Mouse (Mus musculus) MEL (cell line): ENCODE results near the gene Odc1.

Experiments used
- BHLHE40 ChIP-seq: IDR thresholded peaks from 2 replicates; pipeline ENCODE4 v1.6.1; 2012; ENCODE audit warnings: low read depth, mild to moderate bottlenecking, inconsistent platforms, low read length, improper control_type of control experiment, borderline replicate concordance
- CTCF ChIP-seq, 3 experiments: IDR thresholded peaks in 2 of 3; conservative IDR thresholded peaks in 1 of 3; 2 replicates each; pipeline ENCODE4 v1.5.1; 2011 to 2012; ENCODE audit warnings: low read length in 3 of 3, low read depth in 2 of 3, mild to moderate bottlenecking in 2 of 3, improper control_type of control experiment in 1 of 3, inconsistent platforms in 1 of 3, mixed read lengths in 1 of 3, moderate library complexity in 1 of 3; ENCODE audit not compliant: control insufficient read depth in 1 of 3, insufficient read depth in 1 of 3, poor library complexity in 1 of 3, severe bottlenecking in 1 of 3
- ELF1 ChIP-seq: IDR thresholded peaks from 2 replicates; pipeline ENCODE4 v1.6.1; 2014; ENCODE audit warnings: low read depth, mild to moderate bottlenecking, inconsistent platforms, low read length, improper control_type of control experiment, moderate library complexity
- EP300 ChIP-seq, 2 experiments: IDR thresholded peaks; 2 replicates each; pipeline ENCODE4 v1.6.1; 2011; ENCODE audit warnings: improper control_type of control experiment in 2 of 2, low read length in 2 of 2, low read depth in 1 of 2, mild to moderate bottlenecking in 1 of 2
- GATA1 ChIP-seq: IDR thresholded peaks from 2 replicates; pipeline ENCODE4 v1.6.1; 2011; ENCODE audit warnings: low read depth, low read length, improper control_type of control experiment
- JUND ChIP-seq: IDR thresholded peaks from 2 replicates; pipeline ENCODE4 v1.6.1; 2011; ENCODE audit warnings: low read depth, mild to moderate bottlenecking, improper control_type of control experiment, low read length
- MYC ChIP-seq: IDR thresholded peaks from 2 replicates; pipeline ENCODE4 v1.6.1; 2011; ENCODE audit warnings: low read depth, mild to moderate bottlenecking, low read length, improper control_type of control experiment, moderate library complexity
- NRF1 ChIP-seq: IDR thresholded peaks from 2 replicates; pipeline ENCODE4 v1.6.1; 2014; ENCODE audit warnings: low read depth, mild to moderate bottlenecking, inconsistent platforms, low read length, improper control_type of control experiment, moderate library complexity; ENCODE audit not compliant: poor library complexity, insufficient read depth, severe bottlenecking
- RAD21 ChIP-seq: IDR thresholded peaks from 2 replicates; pipeline ENCODE4 v1.6.1; 2011; ENCODE audit warnings: mild to moderate bottlenecking, low read depth, low read length, improper control_type of control experiment
- RCOR1 ChIP-seq: IDR thresholded peaks from 2 replicates; pipeline ENCODE4 v1.6.1; 2012; ENCODE audit warnings: low read depth, mild to moderate bottlenecking, inconsistent platforms, low read length, improper control_type of control experiment
- USF1 ChIP-seq: IDR thresholded peaks from 2 replicates; pipeline ENCODE4 v1.6.1; 2014; ENCODE audit warnings: low read depth, mild to moderate bottlenecking, inconsistent platforms, low read length, improper control_type of control experiment, moderate library complexity
- ZC3H11A ChIP-seq: IDR thresholded peaks from 2 replicates; pipeline ENCODE4 v1.6.1; 2012; ENCODE audit warnings: low read depth, mild to moderate bottlenecking, inconsistent platforms, low read length, improper control_type of control experiment
- ZKSCAN1 ChIP-seq: IDR thresholded peaks from 2 replicates; pipeline ENCODE4 v1.6.1; 2012; ENCODE audit warnings: low read depth, mild to moderate bottlenecking, inconsistent platforms, low read length, improper control_type of control experiment, moderate library complexity
- ZNF384 ChIP-seq: IDR thresholded peaks from 2 replicates; pipeline ENCODE4 v1.6.1; 2012; ENCODE audit warnings: low read depth, mild to moderate bottlenecking, inconsistent platforms, low read length, improper control_type of control experiment

DNA sequence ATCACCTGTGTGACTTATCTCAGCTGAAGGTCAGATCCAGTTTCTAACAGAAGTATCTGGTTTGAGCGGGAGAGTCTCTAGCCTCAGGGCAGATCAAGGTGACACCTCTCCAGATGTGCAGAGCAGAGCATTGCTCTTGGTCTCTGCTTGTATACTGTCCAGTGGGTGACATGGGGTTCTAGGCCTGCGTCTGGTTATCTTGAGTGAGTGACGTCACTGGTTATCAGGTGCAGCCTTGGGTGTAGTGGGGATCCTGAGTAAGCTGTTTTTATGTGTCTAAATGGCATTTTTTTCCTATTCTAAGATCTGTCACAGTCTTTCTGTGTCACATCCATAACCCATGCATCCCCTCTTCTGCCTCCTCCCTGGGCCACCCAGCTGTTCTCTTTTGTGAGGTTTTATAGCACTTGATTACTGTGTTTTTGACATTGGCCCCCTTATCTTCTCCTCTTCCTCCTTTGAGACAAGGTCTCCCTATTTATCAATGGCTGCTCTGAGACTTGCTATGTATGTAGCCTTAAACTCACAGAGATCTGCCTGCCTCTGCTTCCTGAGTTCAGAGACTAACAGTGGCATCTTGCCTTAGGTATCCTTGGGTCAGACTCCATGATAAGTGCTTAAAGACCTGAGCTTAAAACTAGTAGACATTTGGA is 20.9 kb downstream of the Odc1 start:
- TF ChIP-seq MYC (no peak), NRF1 (no peak), GATA1 (no peak), ELF1 (no peak), BHLHE40 (no peak), RAD21 (no peak), CTCF (IDR thresholded peaks at IDR 0.05 in 2 of 3, conservative IDR thresholded peaks at IDR 0.05 in 1 of 3; ENCODE audit: control insufficient read depth in 1 of 3, insufficient read depth in 1 of 3, low read depth in 2 of 3, low read length in 3 of 3, poor library complexity in 1 of 3, severe bottlenecking in 1 of 3) (no peak), RCOR1 (no peak), JUND (no peak), USF1 (no peak), ZNF384 (no peak), EP300 (IDR thresholded peaks at IDR 0.05; ENCODE audit: low read depth in 1 of 2, low read length in 2 of 2) (no peak), ZKSCAN1 (no peak), ZC3H11A (no peak)
